Mouse (Mus musculus): ENCODE data around the gene Selplg.

DNA sequence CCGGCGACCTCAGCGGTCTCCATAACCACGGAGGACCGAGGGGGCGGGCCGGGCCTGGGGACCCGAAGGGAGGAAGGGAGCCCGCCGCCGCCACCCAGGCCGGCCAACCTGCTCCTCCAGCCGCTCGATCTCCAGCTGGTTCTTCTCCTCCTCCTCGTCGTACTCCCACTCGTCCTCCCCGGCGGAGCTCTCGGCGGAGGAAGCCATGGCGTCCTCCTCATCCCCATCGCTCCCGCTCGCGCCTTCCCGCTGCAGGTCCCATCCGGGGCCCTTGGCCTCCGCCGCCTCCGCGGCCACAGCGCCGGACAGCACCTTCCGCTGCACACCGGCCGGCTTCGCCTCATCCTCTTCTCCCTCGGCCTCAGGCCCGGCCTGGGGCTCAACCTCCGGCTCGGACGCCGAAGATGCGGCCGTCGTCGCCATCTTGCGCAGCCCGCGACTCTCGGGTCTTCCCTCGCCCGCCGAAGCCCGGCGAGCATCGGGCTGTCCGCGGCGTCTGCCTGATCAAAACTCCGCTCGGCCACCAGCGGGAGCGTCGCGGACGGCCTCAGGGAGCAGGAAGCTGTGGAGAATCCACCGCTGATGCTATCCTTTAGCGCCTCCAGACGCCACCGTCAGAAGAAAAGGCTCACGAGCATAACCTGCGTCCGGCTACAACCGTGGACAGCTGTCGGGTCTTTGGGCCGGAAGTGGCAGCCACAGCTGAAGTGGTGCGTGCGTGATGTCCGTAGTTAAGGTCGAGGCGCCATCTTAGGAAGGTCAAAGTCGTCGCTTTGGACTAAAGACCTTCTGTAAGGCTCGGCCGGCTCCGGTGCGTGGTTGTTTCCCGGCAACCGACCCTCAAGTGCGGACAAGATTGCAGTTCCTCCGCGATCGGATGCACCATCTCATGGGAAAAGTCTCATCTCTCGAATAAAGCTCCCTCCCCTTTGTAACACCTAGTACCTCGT lies 61.0 kb downstream of the Selplg start:
- TF ChIP-seq POLR2A (IDR thresholded peaks at IDR 0.05; ENCODE audit: insufficient read length, low read depth) (peak; percentile 70), POLR2AphosphoS2 (IDR thresholded peaks at IDR 0.05; ENCODE audit: insufficient read length, low read depth) (no peak), CEBPB (IDR thresholded peaks at IDR 0.05; ENCODE audit: insufficient read depth, poor library complexity, severe bottlenecking) (no peak), E2F4 (IDR thresholded peaks at IDR 0.05; ENCODE audit: insufficient read depth) (no peak), MYOD1 (IDR thresholded peaks at IDR 0.05; ENCODE audit: control insufficient read depth in 1 of 3, insufficient read length in 2 of 3, low read depth in 2 of 3) (peak in 2 of 3 experiments; percentile 74 to 78)

All from myocyte (in vitro differentiated cells).